Mouse (Mus musculus) kidney, embryonic 14.5 days (tissue): ENCODE measurements around the gene Gm20835. TPM values are rescaled to one million over a fixed set of nuclear protein-coding genes. Genes with fewer than 3 reads are reported as not detected.
"Not testable (repeated sequence)": the region's sequence is repeated elsewhere in the genome, so short reads cannot be mapped to it uniquely, and the experiment has no call there.

Experiments
- ATAC-seq: fragments of 200-750 bp; cut with Nextera tagmentation; 2 replicates; pipeline ENCODE4 v1.8.0; 2017; ENCODE audit warnings: moderate number of reproducible peaks, mild to moderate bottlenecking, moderate TSS enrichment, moderate library complexity; ENCODE audit not compliant: low FRiP score, low TSS enrichment
- H3K27ac ChIP-seq: fragments of 300-500 bp; sonication (generic); 2 replicates; pipeline ENCODE4 v1.5.1; 2014; ENCODE audit warnings: low read depth, mild to moderate bottlenecking, low read length, moderate library complexity, mixed read lengths
- H3K27me3 ChIP-seq: fragments of 300-500 bp; sonication (generic); 2 replicates; pipeline ENCODE4 v1.6.1; 2014; ENCODE audit warnings: mild to moderate bottlenecking, low read length; ENCODE audit not compliant: control insufficient read depth, insufficient read depth
- H3K36me3 ChIP-seq: fragments of 300-500 bp; sonication (generic); 2 replicates; pipeline ENCODE4 v1.6.1; 2014; ENCODE audit warnings: low read length, mixed read lengths; ENCODE audit not compliant: control insufficient read depth, insufficient read depth
- H3K4me1 ChIP-seq: fragments of 300-500 bp; sonication (generic); 2 replicates; pipeline ENCODE4 v1.6.1; 2014; ENCODE audit warnings: low read length, mixed read lengths; ENCODE audit not compliant: control insufficient read depth, insufficient read depth
- H3K4me2 ChIP-seq: fragments of 300-500 bp; sonication (generic); replicated peaks from 2 replicates; pipeline ENCODE4 v1.6.1; 2014; ENCODE audit warnings: low read depth, mild to moderate bottlenecking, low read length
- H3K4me3 ChIP-seq: fragments of 300-500 bp; sonication (generic); 2 replicates; pipeline ENCODE4 v1.5.1; 2014; ENCODE audit warnings: mild to moderate bottlenecking, low read length
- H3K9ac ChIP-seq: fragments of 300-500 bp; sonication (generic); 2 replicates; pipeline ENCODE4 v1.6.1; 2014; ENCODE audit warnings: low read depth, mild to moderate bottlenecking, low read length, moderate library complexity
- H3K9me3 ChIP-seq: fragments of 300-500 bp; sonication (generic); 2 replicates; pipeline ENCODE4 v1.6.1; 2016; ENCODE audit warnings: low read length; ENCODE audit not compliant: control insufficient read depth
- WGBS: fragments of 180-500 bp; shearing (Covaris S2); extraction: QIAGEN DNeasy Blood & Tissue Kit; methylation state at CpG from one replicate; pipeline ENCODE4 v1.1.7; 2014; 5-methylcytosine and 5-hydroxymethylcytosine counted together
- polyA plus RNA-seq: library from polyadenylated mRNA; unstranded; fragments of >200 nt; fragmentation: Nextera tagmentation; extraction: Ambion mirVana; gene quantifications from 2 replicates; pipeline ENCODE4 v1.2.1, GENCODE M21; 2014

Gene Gm20835
- polyA plus RNA-seq = not detected in 2 replicates

- H3K4me1 ChIP-seq, ATAC-seq, H3K27ac ChIP-seq, H3K4me3 ChIP-seq, H3K9me3 ChIP-seq, H3K27me3 ChIP-seq, H3K36me3 ChIP-seq, H3K4me2 ChIP-seq, H3K9ac ChIP-seq: not testable (repeated sequence)
- WGBS = no CpG with 5 or more reads among the region's 6 CpGs
Observed at GRCm38 (mm10) chrY:36735190-36735589, at the start of gene Gm20835. Gene Gm20835 (minus strand): TSS chrY:36735290.
